Comparison of ENCODE assay signal across 1 mouse cellular context in the genomic region with DNA sequence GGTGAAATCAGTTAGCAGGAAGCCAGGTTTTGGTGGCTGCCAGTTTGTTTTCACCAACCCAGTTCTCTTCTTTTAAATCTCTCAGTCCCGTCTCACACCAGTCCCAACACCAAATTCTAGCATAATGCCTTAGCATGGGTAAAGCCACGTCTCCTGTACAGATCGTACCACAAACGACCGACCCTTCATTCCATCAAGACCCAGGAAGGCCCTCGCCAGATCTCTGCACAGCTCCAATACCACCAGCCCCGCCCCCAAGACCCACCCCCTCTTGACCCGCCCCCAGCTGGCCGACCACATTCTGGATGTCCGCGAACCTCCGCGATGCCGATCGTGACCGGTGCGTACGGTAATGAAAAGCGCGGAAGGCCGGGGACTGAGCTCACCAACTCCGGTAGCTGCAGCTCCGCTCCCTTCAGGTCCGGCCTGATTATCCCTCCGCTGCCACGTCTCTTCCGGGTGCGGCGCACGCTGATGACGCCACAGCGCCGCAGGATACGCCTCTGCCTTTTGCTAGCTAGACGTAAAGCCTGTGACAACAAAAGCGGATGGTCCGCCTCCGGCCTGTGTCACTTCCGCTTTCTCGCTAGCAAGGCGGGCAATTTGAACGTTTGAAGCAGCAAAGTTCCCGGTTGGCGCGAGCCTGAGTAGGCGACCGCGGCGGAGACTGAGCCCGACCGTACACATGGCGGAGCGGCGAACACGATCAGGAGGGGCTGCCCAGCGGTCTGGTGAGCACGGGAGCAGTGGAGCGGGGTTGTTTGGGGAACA.
A peak's percentile ranks its signal among the peaks of the same experiment; 100 is the strongest.
TF ChIP-seq lines count a peak whose summit lies in the region.

Gene Zfpl1 (minus strand): TSS at position 479 of the 771 bp plus-strand sequence.
Gene Cdca5 (plus strand): TSS at position 506 of the 771 bp plus-strand sequence.

TF ChIP-seq in MEL, 35 proteins besides CTCF, POLR2A, EP300 and RAD21 (continued from another document):
- TF ChIP-seq MAX (IDR thresholded peaks at IDR 0.05; ENCODE audit: low read length) = peak; percentile 82
- TF ChIP-seq POLR2AphosphoS2 (IDR thresholded peaks at IDR 0.05; ENCODE audit: low read length) = peak; percentile 45; the same call in 1 of the 2 replicates
- no peak for TF ChIP-seq ZC3H11A (IDR thresholded peaks at IDR 0.05; ENCODE audit: low read depth, low read length)
- TF ChIP-seq NELFE (IDR thresholded peaks at IDR 0.05; ENCODE audit: low read depth, low read length) = peak; percentile 63
- TF ChIP-seq E2F4 (IDR thresholded peaks at IDR 0.05; ENCODE audit: borderline replicate concordance, low read depth, low read length) = peak; percentile 98
- no peak for TF ChIP-seq SMC3 (IDR thresholded peaks at IDR 0.05; ENCODE audit: low read depth, low read length)
- TF ChIP-seq ELF1 (IDR thresholded peaks at IDR 0.05; ENCODE audit: low read depth, low read length) = peak; percentile 100
- peak; percentile 81 for TF ChIP-seq ZNF384 (IDR thresholded peaks at IDR 0.05; ENCODE audit: low read depth, low read length)
- no peak for TF ChIP-seq MEF2A (IDR thresholded peaks at IDR 0.05; ENCODE audit: extremely low read depth, insufficient replicate concordance, low read depth, low read length, poor library complexity, severe bottlenecking)
- peak; percentile 84 for TF ChIP-seq KAT2A (conservative IDR thresholded peaks at IDR 0.05; ENCODE audit: low read depth, low read length)
- no peak for TF ChIP-seq RCOR1 (IDR thresholded peaks at IDR 0.05; ENCODE audit: low read depth, low read length)
- no peak for TF ChIP-seq GATA1 (IDR thresholded peaks at IDR 0.05; ENCODE audit: low read depth, low read length)
- peak; percentile 67 for TF ChIP-seq TCF12 (IDR thresholded peaks at IDR 0.05; ENCODE audit: low read depth, low read length)
- TF ChIP-seq CHD1 (IDR thresholded peaks at IDR 0.05; ENCODE audit: low read depth, low read length) = no peak
- no peak; the same call in 1 of the 2 replicates for TF ChIP-seq JUND (IDR thresholded peaks at IDR 0.05; ENCODE audit: low read depth, low read length)
- no peak for TF ChIP-seq POLR2AphosphoS5 (IDR thresholded peaks at IDR 0.05; ENCODE audit: borderline replicate concordance, low read depth, low read length)
- peak; percentile 97 for TF ChIP-seq HCFC1 (IDR thresholded peaks at IDR 0.05; ENCODE audit: low read depth, low read length)
- TF ChIP-seq UBTF (IDR thresholded peaks at IDR 0.05; ENCODE audit: borderline replicate concordance, insufficient read depth, low read depth, low read length) = no peak
- TF ChIP-seq SIN3A (IDR thresholded peaks at IDR 0.05; ENCODE audit: low read length) = peak; percentile 99
- 0 out of 2 replicates have a peak, but pooled peaks have one; percentile 24 for TF ChIP-seq NRF1 (IDR thresholded peaks at IDR 0.05; ENCODE audit: insufficient read depth, low read depth, low read length, poor library complexity, severe bottlenecking)
- TF ChIP-seq ZMIZ1 (IDR thresholded peaks at IDR 0.05; ENCODE audit: low read depth, low read length) = no peak
- TF ChIP-seq ZKSCAN1 (IDR thresholded peaks at IDR 0.05; ENCODE audit: low read depth, low read length) = no peak
TF ChIP-seq in MEL: peak in this region for 16.
